Mouse (Mus musculus) forebrain, postnatal 0 days (tissue): ENCODE measurements around the gene Plekhg1. TPM values are rescaled to one million over a fixed set of nuclear protein-coding genes. Genes with fewer than 3 reads are reported as not detected.

ENCODE experiments used
- ATAC-seq: fragments of 200-750 bp; cut with Nextera tagmentation; 2 replicates; pipeline ENCODE4 v1.8.0; 2017; ENCODE audit warnings: mild to moderate bottlenecking, moderate library complexity
- DNase-seq: peaks from one replicate; pipeline ENCODE4 v3.0.0-alpha.2; 2015
- H3K27ac ChIP-seq: fragments of 300-500 bp; sonication (generic); 2 replicates; pipeline ENCODE4 v1.5.1; 2014; ENCODE audit warnings: low read depth, mild to moderate bottlenecking, antibody characterized with exemption, low read length, moderate library complexity, mixed read lengths
- H3K27me3 ChIP-seq: fragments of 300-500 bp; sonication (generic); 2 replicates; pipeline ENCODE4 v1.6.1; 2014; ENCODE audit warnings: mild to moderate bottlenecking, low read length, mixed read lengths; ENCODE audit not compliant: insufficient read depth
- H3K36me3 ChIP-seq: fragments of 300-500 bp; sonication (generic); 2 replicates; pipeline ENCODE4 v1.6.1; 2014; ENCODE audit warnings: mild to moderate bottlenecking, moderate library complexity; ENCODE audit not compliant: insufficient read depth
- H3K4me1 ChIP-seq: fragments of 300-500 bp; sonication (generic); 2 replicates; pipeline ENCODE4 v1.6.1; 2014; ENCODE audit warnings: antibody characterized with exemption; ENCODE audit not compliant: insufficient read depth
- H3K4me2 ChIP-seq: fragments of 300-500 bp; sonication (generic); 2 replicates; pipeline ENCODE4 v1.6.1; 2014; ENCODE audit warnings: low read depth, mild to moderate bottlenecking, moderate library complexity
- H3K4me3 ChIP-seq: fragments of 300-500 bp; sonication (generic); 2 replicates; pipeline ENCODE4 v1.5.1; 2014; ENCODE audit warnings: low read depth, low read length, mixed read lengths
- H3K9ac ChIP-seq: fragments of 300-500 bp; sonication (generic); 2 replicates; pipeline ENCODE4 v1.6.1; 2014; ENCODE audit warnings: mild to moderate bottlenecking
- H3K9me3 ChIP-seq: fragments of 300-500 bp; sonication (generic); 2 replicates; pipeline ENCODE4 v1.6.1; 2016; ENCODE audit warnings: low read length
- CTCF ChIP-seq: sonication (generic); IDR thresholded peaks from 2 replicates; pipeline ENCODE4 v1.5.1; 2016; ENCODE audit warnings: antibody characterized with exemption, control low read depth, low read depth
- WGBS: fragments of 180-500 bp; shearing (Covaris S2); extraction: QIAGEN DNeasy Blood & Tissue Kit; methylation state at CpG from one replicate; pipeline ENCODE4 v1.1.7; 2014; 5-methylcytosine and 5-hydroxymethylcytosine counted together
- polyA plus RNA-seq: library from polyadenylated mRNA; unstranded; fragments of >200 nt; fragmentation: Nextera tagmentation; extraction: Ambion mirVana; gene quantifications from 2 replicates; pipeline ENCODE4 v1.2.1, GENCODE M21; 2015
- total RNA-seq: library from RNA; depleted of rRNA; stranded (reverse); fragments of >200 nt; gene quantifications from 2 replicates; pipeline ENCODE4 v1.2.3, GENCODE M21; 2014

The Plekhg1 gene
- total and polyA plus RNA-seq, 2 experiments from 2014 or later: 4.3 to 10.7 TPM

DNA sequence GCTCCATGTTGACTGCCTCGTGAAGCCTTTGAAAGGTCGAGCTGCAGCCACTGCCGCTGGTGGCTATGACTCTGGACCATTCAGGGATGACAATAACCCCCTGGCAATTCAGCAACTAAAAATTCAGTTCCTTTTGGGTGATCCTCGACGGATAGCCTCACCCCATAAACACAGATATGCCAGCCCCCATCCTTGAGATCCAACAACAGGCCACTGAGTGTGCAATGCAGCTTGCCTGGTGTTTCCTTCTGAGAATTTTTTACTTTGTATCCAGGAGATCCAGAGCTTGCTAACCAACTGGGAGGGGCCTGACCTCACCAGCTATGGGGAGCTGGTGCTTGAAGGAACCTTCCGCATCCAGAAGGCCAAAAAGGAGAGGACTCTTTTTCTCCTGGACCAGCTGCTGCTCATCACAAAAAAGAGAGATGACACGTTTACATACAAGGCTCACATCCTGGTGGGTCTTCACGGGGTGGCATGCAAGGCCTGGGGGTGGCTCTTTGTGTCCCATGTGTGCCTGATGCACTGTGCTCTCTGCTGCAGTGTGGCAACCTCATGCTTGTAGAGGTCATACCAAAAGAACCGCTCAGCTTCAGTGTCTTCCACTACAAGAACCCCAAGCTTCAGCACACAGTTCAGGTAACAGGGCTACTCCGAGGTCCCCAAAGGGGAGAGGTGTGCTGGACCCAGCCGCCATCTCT lies 199.9 kb downstream of the Plekhg1 start:
- 90% methylated on average over 11 of the region's 11 CpGs for WGBS
- Histone ChIP-seq H3K27ac (no peak overlapping the region), H3K4me3 (no peak overlapping the region), H3K9me3 (no peaks in the 10 kb centered on the region), H3K4me1 (no peaks in the 10 kb centered on the region), H3K9ac (no peak overlapping the region), H3K36me3 (no peaks in the 10 kb centered on the region), H3K27me3 (no peaks in the 10 kb centered on the region), H3K4me2 (no peak overlapping the region)
- no peak for TF ChIP-seq CTCF
- no peak for ATAC-seq
- DNase-seq: no peak

- Histone ChIP-seq H3K9ac (no peak overlapping the region), H3K9me3 (no peaks in the 10 kb centered on the region), H3K27ac (no peak overlapping the region), H3K4me3 (no peak overlapping the region), H3K27me3 (no peaks in the 10 kb centered on the region), H3K36me3 (no peaks in the 10 kb centered on the region), H3K4me1 (no peaks in the 10 kb centered on the region), H3K4me2 (no peak overlapping the region)
- DNase-seq (no peak), ATAC-seq (no peak)
- no peak for TF ChIP-seq CTCF
- WGBS: 93% methylated on average over 6 of the region's 6 CpGs
Observed at GRCm38 (mm10) chr10:3940596-3940975, 200.4 kb downstream of the Plekhg1 start.

GRCm38 (mm10) chr10:3941054-3941757 lies 201.0 kb downstream of the Plekhg1 start:
- no peak for DNase-seq
- 36% methylated on average over 11 of the region's 11 CpGs for WGBS

GRCm38 (mm10) chr10:3942289-3942688 lies 202.1 kb downstream of the Plekhg1 start:
- Histone ChIP-seq H3K4me1 (no peaks in the 10 kb centered on the region), H3K9ac (no peak overlapping the region), H3K36me3 (no peaks in the 10 kb centered on the region), H3K27ac (no peak overlapping the region), H3K9me3 (no peaks in the 10 kb centered on the region), H3K4me2 (no peak overlapping the region), H3K4me3 (no peak overlapping the region), H3K27me3 (no peaks in the 10 kb centered on the region)
- ATAC-seq (no peak), DNase-seq (no peak)
- no peak for TF ChIP-seq CTCF
- WGBS: 82% methylated on average over 6 of the region's 6 CpGs

More at GRCm38 (mm10) chr10:3941054-3941757, 201.0 kb downstream of the Plekhg1 start:
- TF ChIP-seq CTCF: no peak
- H3K4me2 ChIP-seq: no peak overlapping the region
- ATAC-seq: no peak
- H3K27ac ChIP-seq: no peak overlapping the region
- no peak overlapping the region for H3K9ac ChIP-seq
- no peaks in the 10 kb centered on the region for H3K9me3 ChIP-seq
- H3K27me3 ChIP-seq: no peaks in the 10 kb centered on the region
- no peak overlapping the region for H3K4me3 ChIP-seq
- H3K36me3 ChIP-seq: no peaks in the 10 kb centered on the region
- H3K4me1 ChIP-seq: no peaks in the 10 kb centered on the region

DNA sequence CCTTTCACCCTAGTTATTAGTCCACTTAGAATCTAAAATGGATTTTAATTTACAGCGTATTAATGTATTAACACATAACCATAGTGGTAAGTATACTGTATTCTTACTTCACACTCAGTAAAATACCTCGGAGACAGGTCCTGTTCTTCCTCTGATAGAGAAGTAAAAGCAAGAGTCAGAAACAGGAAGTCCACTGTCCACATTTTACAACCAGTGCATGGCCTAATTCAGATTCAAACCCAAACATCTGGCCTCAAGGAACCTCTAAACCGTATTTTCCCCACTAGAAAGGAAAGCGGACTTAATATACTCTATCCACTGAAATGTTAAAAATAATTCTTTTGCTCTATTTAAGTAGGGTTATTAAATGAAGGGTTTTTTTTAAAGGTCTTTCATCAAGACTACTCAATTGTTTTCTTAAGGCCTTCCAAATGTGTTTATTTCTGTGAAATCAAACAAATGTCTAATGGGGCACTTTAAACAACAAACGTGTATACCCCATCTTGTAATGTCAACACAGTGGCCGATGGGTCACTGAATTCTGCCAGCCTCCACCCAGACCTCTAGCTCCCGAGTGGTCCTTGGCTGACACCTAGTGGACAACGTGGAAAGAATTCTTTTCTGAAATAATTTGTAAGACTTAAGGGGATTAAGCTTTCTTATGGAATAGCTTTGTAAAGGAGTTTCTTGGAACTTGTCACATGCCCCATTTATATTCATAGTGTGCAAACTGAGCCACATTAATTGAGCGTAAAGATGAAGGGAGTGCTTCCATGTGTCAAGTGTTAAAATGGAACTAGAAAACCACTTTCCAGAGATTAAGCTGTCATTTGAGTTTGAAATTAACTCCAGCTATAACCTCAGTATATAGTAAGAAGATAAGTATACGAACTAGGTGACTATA lies 203.6 kb downstream of the Plekhg1 start:
- Histone ChIP-seq H3K36me3 (no peaks in the 10 kb centered on the region), H3K27me3 (no peaks in the 10 kb centered on the region), H3K4me3 (no peak overlapping the region), H3K4me2 (no peak overlapping the region), H3K27ac (no peak overlapping the region), H3K4me1 (no peaks in the 10 kb centered on the region), H3K9ac (no peak overlapping the region), H3K9me3 (no peaks in the 10 kb centered on the region)
- DNase-seq (peak; percentile 82), ATAC-seq (peak; percentile 68)
- peak; percentile 88 for TF ChIP-seq CTCF
- 27% methylated on average over 10 of the region's 10 CpGs for WGBS

GRCm38 (mm10) chr10:3946871-3947270 lies 206.7 kb downstream of the Plekhg1 start:
- WGBS: 92% methylated on average over 17 of the region's 17 CpGs
- H3K4me2 ChIP-seq: no peak overlapping the region

GRCm38 (mm10) chr10:3947346-3947745 lies 207.2 kb downstream of the Plekhg1 start:
- no peaks in the 10 kb centered on the region for H3K4me1 ChIP-seq
- H3K4me3 ChIP-seq: no peak overlapping the region
- ATAC-seq (no peak), DNase-seq (no peak)
- H3K36me3 ChIP-seq: no peaks in the 10 kb centered on the region
- TF ChIP-seq CTCF: no peak
- no peaks in the 10 kb centered on the region for H3K9me3 ChIP-seq
- H3K27me3 ChIP-seq: no peaks in the 10 kb centered on the region
- no peak overlapping the region for H3K27ac ChIP-seq
- H3K4me2 ChIP-seq: no peak overlapping the region
- no peak overlapping the region for H3K9ac ChIP-seq
- 94% methylated on average over 7 of the region's 7 CpGs for WGBS

More at GRCm38 (mm10) chr10:3946871-3947270, 206.7 kb downstream of the Plekhg1 start:
- ATAC-seq (no peak), DNase-seq (no peak)
- Histone ChIP-seq H3K27ac (no peak overlapping the region), H3K4me3 (no peak overlapping the region), H3K4me1 (no peaks in the 10 kb centered on the region), H3K9ac (no peak overlapping the region), H3K9me3 (no peaks in the 10 kb centered on the region), H3K36me3 (no peaks in the 10 kb centered on the region), H3K27me3 (no peaks in the 10 kb centered on the region)
- TF ChIP-seq CTCF: no peak
